Mouse (Mus musculus) embryonic facial prominence, embryonic 13.5 days (tissue): ENCODE measurements around the gene Odf3b. TPM values are rescaled to one million over a fixed set of nuclear protein-coding genes. Genes with fewer than 3 reads are reported as not detected.

Source experiments
- ATAC-seq: fragments of 200-750 bp; cut with Nextera tagmentation; 2 replicates; pipeline ENCODE4 v1.8.0; 2017; ENCODE audit warnings: low read depth; ENCODE audit not compliant: insufficient number of reproducible peaks, insufficient read depth, low FRiP score, low TSS enrichment
- H3K27ac ChIP-seq: fragments of 300-500 bp; sonication (generic); 2 replicates; pipeline ENCODE4 v1.5.1; 2015; ENCODE audit warnings: moderate library complexity, mild to moderate bottlenecking, inconsistent platforms
- H3K27me3 ChIP-seq: fragments of 300-500 bp; sonication (generic); 2 replicates; pipeline ENCODE4 v1.6.1; 2015; ENCODE audit warnings: mild to moderate bottlenecking, inconsistent platforms
- H3K36me3 ChIP-seq: fragments of 300-500 bp; sonication (generic); 2 replicates; pipeline ENCODE4 v1.6.1; 2015; ENCODE audit warnings: mild to moderate bottlenecking, inconsistent platforms
- H3K4me1 ChIP-seq: fragments of 300-500 bp; sonication (generic); 2 replicates; pipeline ENCODE4 v1.6.1; 2015; ENCODE audit warnings: inconsistent platforms
- H3K4me2 ChIP-seq: fragments of 300-500 bp; sonication (generic); 2 replicates; pipeline ENCODE4 v1.6.1; 2015; ENCODE audit warnings: moderate library complexity, mild to moderate bottlenecking, inconsistent platforms
- H3K4me3 ChIP-seq: fragments of 300-500 bp; sonication (generic); 2 replicates; pipeline ENCODE4 v1.5.1; 2015; ENCODE audit warnings: mild to moderate bottlenecking, inconsistent platforms
- H3K9ac ChIP-seq: fragments of 300-500 bp; sonication (generic); 2 replicates; pipeline ENCODE4 v1.6.1; 2015; ENCODE audit warnings: mild to moderate bottlenecking, inconsistent platforms
- H3K9me3 ChIP-seq: fragments of 300-500 bp; sonication (generic); 2 replicates; pipeline ENCODE4 v1.6.1; 2016; ENCODE audit warnings: inconsistent platforms
- WGBS: fragments of 180-500 bp; shearing (Covaris S2); methylation state at CpG from one replicate; pipeline ENCODE4 v1.1.7; 2015; ENCODE audit warnings: mixed read lengths; 5-methylcytosine and 5-hydroxymethylcytosine counted together
- polyA plus RNA-seq: library from polyadenylated mRNA; unstranded; fragments of >200 nt; fragmentation: Nextera tagmentation; extraction: Ambion mirVana; gene quantifications from 2 replicates; pipeline ENCODE4 v1.2.1, GENCODE M21; 2015

Odf3b gene
- 0.54 and 0.93 TPM in 2 replicates for polyA plus RNA-seq

- peaks cover 65% of the 10 kb centered on the region for H3K27me3 ChIP-seq
- H3K36me3 ChIP-seq = no peaks in the 10 kb centered on the region
- ATAC-seq = no peak
- H3K27ac ChIP-seq = no peak within 1 kb of the TSS
- H3K4me2 ChIP-seq = peak within 1 kb of the TSS; percentile 72
- peaks cover 32% of the 10 kb centered on the region for H3K4me1 ChIP-seq
- WGBS = under 1% methylated on average over 33 of the region's 33 CpGs
- peak within 1 kb of the TSS; percentile 43 for H3K4me3 ChIP-seq
- H3K9ac ChIP-seq = peak within 1 kb of the TSS; percentile 61
- H3K9me3 ChIP-seq = no peaks in the 10 kb centered on the region
Observed at GRCm38 (mm10) chr15:89378831-89379401, at the start of gene Odf3b. Gene Odf3b (minus strand): TSS chr15:89379282.

- Histone ChIP-seq H3K36me3 (peaks cover 36% of the 10 kb centered on the region), H3K27me3 (no peaks in the 10 kb centered on the region), H3K9ac (peak overlapping the region; percentile 81), H3K4me2 (peak overlapping the region; percentile 73), H3K4me1 (peaks cover 16% of the 10 kb centered on the region), H3K27ac (no peak overlapping the region), H3K4me3 (peak overlapping the region; percentile 81), H3K9me3 (no peaks in the 10 kb centered on the region)
- ATAC-seq = no peak
- 85% methylated on average over 19 of the region's 19 CpGs for WGBS
Observed at GRCm38 (mm10) chr15:89428136-89428790, 49.2 kb upstream of the Odf3b start.

- Histone ChIP-seq H3K9me3 (no peaks in the 10 kb centered on the region), H3K27ac (no peak overlapping the region), H3K4me1 (peaks cover 16% of the 10 kb centered on the region), H3K9ac (no peak overlapping the region), H3K4me3 (no peak overlapping the region), H3K27me3 (no peaks in the 10 kb centered on the region), H3K36me3 (peaks cover 36% of the 10 kb centered on the region), H3K4me2 (no peak overlapping the region)
- whole genome bisulfite sequencing = 91% methylated on average over 10 of the region's 10 CpGs
- ATAC-seq = no peak
Observed at GRCm38 (mm10) chr15:89426716-89427115, 47.6 kb upstream of the Odf3b start.

DNA sequence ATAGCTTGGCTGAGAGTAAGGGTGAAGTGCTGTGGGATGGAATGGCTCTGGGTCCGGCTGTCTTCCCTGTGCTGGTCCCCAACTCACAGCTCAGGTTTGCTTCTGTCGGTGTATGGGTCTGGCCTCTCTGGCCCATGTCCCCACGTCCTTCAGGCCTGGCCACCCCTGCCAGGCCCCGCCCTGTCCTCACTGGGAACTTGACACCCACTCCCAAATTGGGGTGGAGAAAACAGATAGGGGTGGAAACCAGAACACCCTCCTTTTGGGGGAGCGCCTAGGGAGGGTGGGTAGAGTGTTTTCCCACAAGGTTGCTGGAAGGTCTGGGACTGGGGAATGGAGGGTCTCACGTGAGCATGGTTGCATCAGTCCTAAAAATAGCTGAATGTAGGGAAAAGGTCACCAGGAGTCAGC is 46.6 kb upstream of the Odf3b start, which contains the start of gene Cpt1b:
Cpt1b (minus strand) TSS at position 153 of the 411 bp plus-strand sequence.
- Histone ChIP-seq H3K9me3 (no peaks in the 10 kb centered on the region), H3K27me3 (no peaks in the 10 kb centered on the region), H3K4me1 (peaks cover 16% of the 10 kb centered on the region), H3K4me2 (peak within 1 kb of the TSS; percentile 20; the same call in 1 of the 2 replicates), H3K4me3 (no peak within 1 kb of the TSS), H3K9ac (peak within 1 kb of the TSS; percentile 57; the same call in 1 of the 2 replicates), H3K36me3 (peaks cover 36% of the 10 kb centered on the region), H3K27ac (no peak within 1 kb of the TSS)
- 21% methylated on average over 6 of the region's 6 CpGs for WGBS
- no peak for ATAC-seq

- no peak for ATAC-seq
- H3K9me3 ChIP-seq = no peaks in the 10 kb centered on the region
- 80% methylated on average over 8 of the region's 8 CpGs for WGBS
- H3K27ac ChIP-seq = no peak overlapping the region
- H3K4me2 ChIP-seq = no peak overlapping the region
- no peak overlapping the region for H3K9ac ChIP-seq
- H3K27me3 ChIP-seq = no peaks in the 10 kb centered on the region
- peaks cover 16% of the 10 kb centered on the region for H3K4me1 ChIP-seq
- H3K36me3 ChIP-seq = peaks cover 45% of the 10 kb centered on the region
- no peak overlapping the region for H3K4me3 ChIP-seq
Observed at GRCm38 (mm10) chr15:89424621-89425020, 45.5 kb upstream of the Odf3b start.

GRCm38 (mm10) chr15:89421938-89422337 is 42.9 kb upstream of the Odf3b start:
- Histone ChIP-seq H3K36me3 (peaks cover 39% of the 10 kb centered on the region), H3K4me3 (no peak overlapping the region), H3K4me1 (peaks cover 7% of the 10 kb centered on the region; the same call in 1 of the 2 replicates), H3K9me3 (no peaks in the 10 kb centered on the region), H3K27me3 (no peaks in the 10 kb centered on the region), H3K4me2 (no peak overlapping the region), H3K27ac (no peak overlapping the region), H3K9ac (no peak overlapping the region)
- no peak for ATAC-seq
- WGBS = 88% methylated on average over 9 of the region's 9 CpGs

DNA sequence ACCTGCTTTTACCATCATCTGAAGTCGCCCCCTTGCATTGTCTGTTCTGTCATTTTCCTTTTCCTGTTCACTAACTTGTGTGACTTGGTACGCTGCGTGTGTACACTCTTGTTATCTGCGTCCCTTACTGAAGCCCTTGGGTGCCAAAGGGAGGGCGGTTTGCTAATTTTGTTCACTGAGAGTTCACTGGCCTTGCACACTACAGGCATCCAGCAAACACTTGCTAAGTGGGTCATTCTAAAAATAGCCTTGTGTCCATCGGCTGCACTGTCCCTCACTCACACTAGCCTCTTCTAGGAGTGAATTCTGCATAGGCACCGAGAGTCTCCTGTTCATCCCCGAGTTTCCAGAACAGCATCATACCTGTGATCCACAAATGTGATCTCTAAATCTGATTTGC is 36.2 kb upstream of the Odf3b start:
- 88% methylated on average over 8 of the region's 8 CpGs for WGBS
- H3K9ac ChIP-seq = no peak overlapping the region
- ATAC-seq = no peak

DNA sequence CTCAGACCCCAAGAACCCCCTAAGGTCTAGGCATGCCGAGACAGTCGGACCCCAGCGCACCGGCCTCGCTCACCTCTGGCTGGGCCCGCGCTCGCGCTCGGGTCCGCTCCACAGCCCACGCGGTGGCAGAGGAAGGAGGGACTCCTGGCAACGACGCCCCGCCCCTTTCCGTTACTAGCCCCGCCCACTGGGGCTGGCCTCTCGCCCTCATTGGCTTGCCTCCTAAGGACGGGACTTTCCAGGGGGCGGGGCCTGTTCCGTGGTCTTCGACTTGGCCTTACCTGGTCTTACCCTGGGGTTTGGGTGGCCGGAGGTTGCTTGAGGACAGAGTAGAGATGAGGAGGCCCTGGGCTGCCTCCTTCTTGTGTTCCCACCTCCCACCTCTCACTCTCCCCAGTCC is 31.0 kb upstream of the Odf3b start, which contains the start of gene Syce3:
Syce3 (minus strand) TSS at position 386 of the 400 bp plus-strand sequence.
- 0 out of 2 replicates have a peak, but pooled peaks have one; percentile 52 for ATAC-seq
- 82% methylated on average over 20 of the region's 24 CpGs for WGBS

More for the DNA sequence above, 36.2 kb upstream of the Odf3b start:
- H3K27me3 ChIP-seq = no peaks in the 10 kb centered on the region
- H3K4me1 ChIP-seq = no peaks in the 10 kb centered on the region
- H3K9me3 ChIP-seq = no peaks in the 10 kb centered on the region
- H3K4me2 ChIP-seq = no peak overlapping the region
- no peak overlapping the region for H3K4me3 ChIP-seq
- no peak overlapping the region for H3K27ac ChIP-seq
- peaks cover 12% of the 10 kb centered on the region for H3K36me3 ChIP-seq

DNA sequence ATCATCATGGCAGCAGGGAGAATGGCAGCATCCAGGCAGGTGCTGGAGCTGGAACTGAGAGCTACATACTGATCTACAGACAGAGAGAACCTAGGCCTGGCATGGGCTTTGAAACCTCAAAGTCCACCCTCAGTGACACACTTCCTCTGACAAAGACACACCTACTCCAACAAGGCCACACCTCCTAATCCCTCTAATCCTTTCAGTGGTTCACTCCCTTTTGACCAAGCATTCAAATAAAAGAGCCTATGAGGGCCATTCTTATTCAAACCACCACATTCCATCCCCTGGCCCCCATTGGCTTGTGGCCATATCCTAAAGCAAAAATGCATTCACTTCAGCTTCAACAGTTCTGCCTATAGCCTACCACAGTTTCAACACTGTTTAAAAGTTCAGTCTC is 27.6 kb upstream of the Odf3b start:
- peaks cover 9% of the 10 kb centered on the region; the same call in 1 of the 2 replicates for H3K9me3 ChIP-seq
- H3K4me3 ChIP-seq = no peak overlapping the region
- H3K4me2 ChIP-seq = no peak overlapping the region
- H3K27me3 ChIP-seq = no peaks in the 10 kb centered on the region
- no peak for ATAC-seq
- H3K27ac ChIP-seq = no peak overlapping the region
- no peaks in the 10 kb centered on the region for H3K36me3 ChIP-seq
- no peak overlapping the region for H3K9ac ChIP-seq
- H3K4me1 ChIP-seq = no peaks in the 10 kb centered on the region

More for the DNA sequence above, 31.0 kb upstream of the Odf3b start, which contains the start of gene Syce3:
- no peak within 1 kb of the TSS for H3K9ac ChIP-seq
- no peak within 1 kb of the TSS for H3K4me2 ChIP-seq
- no peaks in the 10 kb centered on the region for H3K27me3 ChIP-seq
- H3K36me3 ChIP-seq = no peaks in the 10 kb centered on the region
- peaks cover 9% of the 10 kb centered on the region; the same call in 1 of the 2 replicates for H3K9me3 ChIP-seq
- no peaks in the 10 kb centered on the region for H3K4me1 ChIP-seq
- H3K4me3 ChIP-seq = no peak within 1 kb of the TSS
- no peak within 1 kb of the TSS for H3K27ac ChIP-seq

GRCm38 (mm10) chr15:89404831-89405623 is 25.9 kb upstream of the Odf3b start:
- 81% methylated on average over 10 of the region's 10 CpGs for WGBS
- Histone ChIP-seq H3K27me3 (no peaks in the 10 kb centered on the region), H3K4me1 (no peaks in the 10 kb centered on the region), H3K9ac (no peak overlapping the region), H3K36me3 (no peaks in the 10 kb centered on the region), H3K27ac (no peak overlapping the region), H3K4me2 (no peak overlapping the region), H3K9me3 (peaks cover 9% of the 10 kb centered on the region; the same call in 1 of the 2 replicates), H3K4me3 (no peak overlapping the region)
- ATAC-seq = no peak

- H3K9me3 ChIP-seq = 0 out of 2 replicates have a peak, but pooled peaks cover 5% of the 10 kb centered on the region
- 92% methylated on average over 1 of the region's 1 CpGs for WGBS
- no peak overlapping the region for H3K27ac ChIP-seq
- H3K4me3 ChIP-seq = no peak overlapping the region
- H3K27me3 ChIP-seq = no peaks in the 10 kb centered on the region
- H3K4me1 ChIP-seq = no peaks in the 10 kb centered on the region
- ATAC-seq = no peak
- H3K36me3 ChIP-seq = no peaks in the 10 kb centered on the region
- no peak overlapping the region for H3K9ac ChIP-seq
- no peak overlapping the region for H3K4me2 ChIP-seq
Observed at GRCm38 (mm10) chr15:89402471-89402870, 23.4 kb upstream of the Odf3b start.
